Mouse (Mus musculus) intestine, embryonic 16.5 days (tissue): ENCODE data around the gene Edc4. TPM values are rescaled to one million over a fixed set of nuclear protein-coding genes. Genes with fewer than 3 reads are reported as not detected.

Experiments
- polyA plus RNA-seq: library from polyadenylated mRNA; unstranded; fragments of >200 nt; fragmentation: Nextera tagmentation; extraction: Ambion mirVana; gene quantifications from 2 replicates; pipeline ENCODE4 v1.2.1, GENCODE M21; 2015

Gene Edc4
- polyA plus RNA-seq, 1 experiment from 2014 or later: 31.6 TPM

Other genes with a start within 250 kb of the Edc4 start
- gene Ctcf, start 244.3 kb upstream of the Edc4 start, polyA plus RNA-seq: 73.7 and 86.4 TPM in 2 replicates
- 0.66 and 0.92 TPM in 2 replicates for gene Agrp, start 243.5 kb upstream of the Edc4 start, polyA plus RNA-seq
- 0.64 and 0.79 TPM in 2 replicates for gene Carmil2, start 194.6 kb upstream of the Edc4 start, polyA plus RNA-seq
- 53.0 and 55.0 TPM in 2 replicates for gene Acd, start 179.8 kb upstream of the Edc4 start, polyA plus RNA-seq
- 12.0 and 12.6 TPM in 2 replicates for gene Pard6a, start 179.7 kb upstream of the Edc4 start, polyA plus RNA-seq
- gene 4933405L10Rik, start 173.2 kb upstream of the Edc4 start, polyA plus RNA-seq: not detected in 2 replicates
- gene Enkd1, start 172.7 kb upstream of the Edc4 start, polyA plus RNA-seq: 11.2 and 13.6 TPM in 2 replicates
- gene Gfod2, start 122.2 kb upstream of the Edc4 start, polyA plus RNA-seq: 8.7 and 10.9 TPM in 2 replicates
- gene Ranbp10, start 53.5 kb upstream of the Edc4 start, polyA plus RNA-seq: 7.1 and 8.2 TPM in 2 replicates
- not detected in 2 replicates for gene Tsnaxip1, start 53.1 kb upstream of the Edc4 start, polyA plus RNA-seq
- 25.5 and 28.9 TPM in 2 replicates for gene Cenpt, start 27.6 kb upstream of the Edc4 start, polyA plus RNA-seq
- gene Thap11, start 25.7 kb upstream of the Edc4 start, polyA plus RNA-seq: 49.4 and 49.6 TPM in 2 replicates
- gene Nutf2, start 20.3 kb upstream of the Edc4 start, polyA plus RNA-seq: 165 and 207 TPM in 2 replicates
- 0.29 and 0.33 TPM in 2 replicates for gene Nrn1l, start 12.7 kb downstream of the Edc4 start, polyA plus RNA-seq
- gene Pskh1, start 19.6 kb downstream of the Edc4 start, polyA plus RNA-seq: 25.6 and 26.6 TPM in 2 replicates
- 3.1 and 6.2 TPM in 2 replicates for gene Ctrl, start 53.0 kb downstream of the Edc4 start, polyA plus RNA-seq
- 115 and 116 TPM in 2 replicates for gene Psmb10, start 57.6 kb downstream of the Edc4 start, polyA plus RNA-seq
- gene Lcat, start 62.5 kb downstream of the Edc4 start, polyA plus RNA-seq: 1.7 and 2.8 TPM in 2 replicates
- gene Slc12a4, start 85.2 kb downstream of the Edc4 start, polyA plus RNA-seq: 19.4 and 21.8 TPM in 2 replicates
- gene Dpep3, start 98.5 kb downstream of the Edc4 start, polyA plus RNA-seq: not detected in 2 replicates
- 17.2 and 17.6 TPM in 2 replicates for gene Dus2, start 110.5 kb downstream of the Edc4 start, polyA plus RNA-seq
- 0.12 TPM in 1 of 2 replicates, not detected in the other for gene Dpep2nb, start 125.1 kb downstream of the Edc4 start, polyA plus RNA-seq
- gene Ddx28, start 131.0 kb downstream of the Edc4 start, polyA plus RNA-seq: 13.7 and 15.1 TPM in 2 replicates
- 4.0 and 4.5 TPM in 2 replicates for gene Nfatc3, start 178.0 kb downstream of the Edc4 start, polyA plus RNA-seq